In genomic region chr17:29801358-29801757, GRCm38 (mm10) we compare ENCODE assay signal across 8 mouse cellular contexts.
A peak's percentile ranks its signal among the peaks of the same experiment; 100 is the strongest.
DNase-seq lines count a peak whose midpoint lies in the region; ATAC-seq and TF ChIP-seq lines count a peak whose summit lies in the region.

No protein-coding gene starts in this region.

- no peaks in the 10 kb centered on the region for H3K36me3 ChIP-seq in midbrain, embryonic 10.5 days
- H3K36me3 ChIP-seq in midbrain, embryonic 13.5 days, result no peaks in the 10 kb centered on the region
- H3K36me3 ChIP-seq in lung, embryonic 14.5 days (ENCODE audit: insufficient read depth), result no peaks in the 10 kb centered on the region

- peaks cover 11% of the 10 kb centered on the region; the same call in 1 of the 2 replicates for H3K9me3 ChIP-seq in midbrain, embryonic 10.5 days (replicated peaks)
- H3K9me3 ChIP-seq in midbrain, embryonic 13.5 days, result peaks cover 8% of the 10 kb centered on the region
- 0 out of 2 replicates have a peak, but pooled peaks cover 4% of the 10 kb centered on the region for H3K9me3 ChIP-seq in lung, embryonic 14.5 days (ENCODE audit: low read depth, low read length)

- 32% methylated on average over 4 of the region's 4 CpGs for WGBS in midbrain, embryonic 10.5 days
- WGBS in midbrain, embryonic 13.5 days, result 24% methylated on average over 4 of the region's 4 CpGs
- WGBS in lung, embryonic 14.5 days, result 27% methylated on average over 4 of the region's 4 CpGs

- H3K27me3 ChIP-seq in midbrain, embryonic 10.5 days (ENCODE audit: low read depth, poor library complexity, severe bottlenecking), result peaks cover 19% of the 10 kb centered on the region
- no peaks in the 10 kb centered on the region for H3K27me3 ChIP-seq in midbrain, embryonic 13.5 days
- H3K27me3 ChIP-seq in lung, embryonic 14.5 days (ENCODE audit: insufficient read depth, low read length), result no peaks in the 10 kb centered on the region

- DNase-seq in midbrain, embryonic 10.5 days (ENCODE audit: low spot score), result peak; percentile 71
- peak; percentile 87 for DNase-seq in ZHBTc4 (ENCODE audit: low read depth, low spot score)
- peak; percentile 73 for DNase-seq in cerebellum, adult 9-10 months
- DNase-seq in gastrocnemius, postnatal 4 days (ENCODE audit: low spot score in 2 of 2), result peak; percentile 71 to 80
- peak; percentile 79 for DNase-seq in lung, embryonic 14.5 days
- DNase-seq in spleen, postnatal 10 days (ENCODE audit: low spot score in 2 of 2), result peak; percentile 68 to 86

- peak; percentile 78 for TF ChIP-seq CTCF in lung, embryonic 14.5 days (IDR thresholded peaks at IDR 0.05; ENCODE audit: low read depth)

- H3K4me1 ChIP-seq in midbrain, embryonic 10.5 days, result peaks cover 25% of the 10 kb centered on the region
- peaks cover 19% of the 10 kb centered on the region for H3K4me1 ChIP-seq in midbrain, embryonic 13.5 days (replicated peaks)
- no peaks in the 10 kb centered on the region for H3K4me1 ChIP-seq in lung, embryonic 14.5 days (ENCODE audit: insufficient read depth)

- no peak overlapping the region for H3K4me3 ChIP-seq in midbrain, embryonic 10.5 days
- H3K4me3 ChIP-seq in midbrain, embryonic 13.5 days (replicated peaks), result no peak overlapping the region
- no peak overlapping the region for H3K4me3 ChIP-seq in lung, embryonic 14.5 days (ENCODE audit: low read depth, low read length)

- H3K9ac ChIP-seq in midbrain, embryonic 13.5 days (replicated peaks), result no peak overlapping the region
- H3K9ac ChIP-seq in lung, embryonic 14.5 days, result no peak overlapping the region

- no peak for ATAC-seq in midbrain, embryonic 13.5 days
- ATAC-seq in lung, embryonic 14.5 days (ENCODE audit: insufficient read depth), result no peak
- ATAC-seq in frontal cortex, adult (ENCODE audit: low TSS enrichment), result no peak

- H3K4me2 ChIP-seq in midbrain, embryonic 13.5 days (replicated peaks), result no peak overlapping the region
- H3K4me2 ChIP-seq in lung, embryonic 14.5 days, result no peak overlapping the region

- H3K27ac ChIP-seq in midbrain, embryonic 10.5 days (replicated peaks), result no peak overlapping the region
- no peak overlapping the region for H3K27ac ChIP-seq in midbrain, embryonic 13.5 days
- H3K27ac ChIP-seq in lung, embryonic 14.5 days (ENCODE audit: low read depth), result no peak overlapping the region
